Mouse (Mus musculus) hindbrain, embryonic 13.5 days (tissue): ENCODE results near the gene Srl. TPM values are rescaled to one million over a fixed set of nuclear protein-coding genes. Genes with fewer than 3 reads are reported as not detected.
A peak's percentile ranks its signal among the peaks of the same experiment; 100 is the strongest.
"Not testable (repeated sequence)": the region's sequence is repeated elsewhere in the genome, so short reads cannot be mapped to it uniquely, and the experiment has no call there.

Source experiments
- ATAC-seq: fragments of 200-750 bp; cut with Nextera tagmentation; 2 replicates; pipeline ENCODE4 v1.8.0; 2017; ENCODE audit warnings: moderate TSS enrichment; ENCODE audit not compliant: low FRiP score
- H3K27ac ChIP-seq: fragments of 300-500 bp; sonication (generic); 2 replicates; pipeline ENCODE4 v1.5.1; 2015; ENCODE audit warnings: inconsistent platforms, mild to moderate bottlenecking, moderate library complexity
- H3K27me3 ChIP-seq: fragments of 300-500 bp; sonication (generic); 2 replicates; pipeline ENCODE4 v1.6.1; 2015; ENCODE audit warnings: mild to moderate bottlenecking, inconsistent platforms
- H3K36me3 ChIP-seq: fragments of 300-500 bp; sonication (generic); 2 replicates; pipeline ENCODE4 v1.6.1; 2015; ENCODE audit warnings: mild to moderate bottlenecking, inconsistent platforms
- H3K4me1 ChIP-seq: fragments of 300-500 bp; sonication (generic); replicated peaks from 2 replicates; pipeline ENCODE4 v1.6.1; 2015; ENCODE audit warnings: inconsistent platforms
- H3K4me2 ChIP-seq: fragments of 300-500 bp; sonication (generic); 2 replicates; pipeline ENCODE4 v1.6.1; 2015; ENCODE audit warnings: inconsistent platforms, mild to moderate bottlenecking, moderate library complexity
- H3K4me3 ChIP-seq: fragments of 300-500 bp; sonication (generic); 2 replicates; pipeline ENCODE4 v1.5.1; 2015; ENCODE audit warnings: mild to moderate bottlenecking, inconsistent platforms
- H3K9ac ChIP-seq: fragments of 300-500 bp; sonication (generic); 2 replicates; pipeline ENCODE4 v1.6.1; 2015; ENCODE audit warnings: mild to moderate bottlenecking, inconsistent platforms
- H3K9me3 ChIP-seq: fragments of 300-500 bp; sonication (generic); 2 replicates; pipeline ENCODE4 v1.6.1; 2016; ENCODE audit warnings: inconsistent platforms
- WGBS: fragments of 180-500 bp; shearing (Covaris S2); methylation state at CpG from one replicate; pipeline ENCODE4 v1.1.7; 2015; 5-methylcytosine and 5-hydroxymethylcytosine counted together
- polyA plus RNA-seq: library from polyadenylated mRNA; unstranded; fragments of >200 nt; fragmentation: Nextera tagmentation; extraction: Ambion mirVana; gene quantifications from 2 replicates; pipeline ENCODE4 v1.2.1, GENCODE M21; 2015

Gene Srl
- polyA plus RNA-seq = 24.6 and 27.0 TPM in 2 replicates

- Histone ChIP-seq H3K9me3 (no peaks in the 10 kb centered on the region), H3K9ac (peak within 1 kb of the TSS; percentile 68), H3K36me3 (peaks cover 17% of the 10 kb centered on the region), H3K27ac (peak within 1 kb of the TSS; percentile 59; the same call in 1 of the 2 replicates), H3K27me3 (no peaks in the 10 kb centered on the region), H3K4me2 (peak within 1 kb of the TSS; percentile 56), H3K4me3 (peak within 1 kb of the TSS; percentile 45), H3K4me1 (peaks cover 14% of the 10 kb centered on the region)
- 1% methylated on average over 43 of the region's 43 CpGs for WGBS
- peak; percentile 97 for ATAC-seq
Measured at GRCm38 (mm10) chr16:4541501-4542198, at the start of gene Srl. Srl (minus strand) TSS chr16:4541816.

GRCm38 (mm10) chr16:4590236-4590635 lies 48.6 kb upstream of the Srl start:
- Histone ChIP-seq H3K4me3 (no peak overlapping the region), H3K36me3 (peaks cover 6% of the 10 kb centered on the region; the same call in 1 of the 2 replicates), H3K9me3 (no peaks in the 10 kb centered on the region), H3K27me3 (no peaks in the 10 kb centered on the region), H3K27ac (no peak overlapping the region), H3K9ac (no peak overlapping the region), H3K4me1 (peaks cover 45% of the 10 kb centered on the region), H3K4me2 (no peak overlapping the region)
- 98% methylated on average over 9 of the region's 9 CpGs for WGBS
- no peak for ATAC-seq

GRCm38 (mm10) chr16:4587516-4588210 lies 46.0 kb upstream of the Srl start:
- Histone ChIP-seq H3K27ac (peak overlapping the region; percentile 82), H3K27me3 (no peaks in the 10 kb centered on the region), H3K4me2 (no peak overlapping the region), H3K4me3 (no peak overlapping the region), H3K4me1 (peaks cover 30% of the 10 kb centered on the region), H3K9me3 (no peaks in the 10 kb centered on the region), H3K9ac (peak overlapping the region; percentile 13; the same call in 1 of the 2 replicates), H3K36me3 (peaks cover 6% of the 10 kb centered on the region; the same call in 1 of the 2 replicates)
- WGBS = 59% methylated on average over 5 of the region's 5 CpGs
- ATAC-seq = no peak

- Histone ChIP-seq H3K9ac (peak overlapping the region; percentile 74), H3K27me3 (no peaks in the 10 kb centered on the region), H3K9me3 (no peaks in the 10 kb centered on the region), H3K4me2 (peak overlapping the region; percentile 70), H3K27ac (peak overlapping the region; percentile 82), H3K4me3 (peak overlapping the region; percentile 52), H3K36me3 (peaks cover 6% of the 10 kb centered on the region; the same call in 1 of the 2 replicates), H3K4me1 (peaks cover 19% of the 10 kb centered on the region)
- peak; percentile 97 for ATAC-seq
- under 1% methylated on average over 43 of the region's 43 CpGs for WGBS
Measured at GRCm38 (mm10) chr16:4586531-4587123, 45.0 kb upstream of the Srl start.

GRCm38 (mm10) chr16:4585642-4586530 lies 44.3 kb upstream of the Srl start:
- Histone ChIP-seq H3K9ac (peak overlapping the region; percentile 74), H3K36me3 (peaks cover 5% of the 10 kb centered on the region; the same call in 1 of the 2 replicates), H3K27ac (peak overlapping the region; percentile 82), H3K4me2 (peak overlapping the region; percentile 70), H3K27me3 (no peaks in the 10 kb centered on the region), H3K9me3 (no peaks in the 10 kb centered on the region), H3K4me1 (peaks cover 19% of the 10 kb centered on the region), H3K4me3 (peak overlapping the region; percentile 52)
- WGBS = 10% methylated on average over 14 of the region's 14 CpGs
- ATAC-seq = peak; percentile 43

GRCm38 (mm10) chr16:4584438-4584837 lies 42.8 kb upstream of the Srl start:
- no peak overlapping the region for H3K4me2 ChIP-seq
- no peak for ATAC-seq
- no peak overlapping the region for H3K4me3 ChIP-seq
- no peaks in the 10 kb centered on the region for H3K9me3 ChIP-seq
- H3K9ac ChIP-seq = no peak overlapping the region
- H3K27me3 ChIP-seq = no peaks in the 10 kb centered on the region
- H3K36me3 ChIP-seq = no peaks in the 10 kb centered on the region
- 80% methylated on average over 5 of the region's 5 CpGs for WGBS
- H3K4me1 ChIP-seq = peaks cover 19% of the 10 kb centered on the region
- H3K27ac ChIP-seq = no peak overlapping the region

- Histone ChIP-seq H3K9ac (no peak overlapping the region), H3K4me2 (no peak overlapping the region), H3K4me3 (no peak overlapping the region), H3K9me3 (no peaks in the 10 kb centered on the region), H3K36me3 (no peaks in the 10 kb centered on the region), H3K4me1 (peaks cover 19% of the 10 kb centered on the region), H3K27ac (no peak overlapping the region), H3K27me3 (no peaks in the 10 kb centered on the region)
- WGBS = 81% methylated on average over 3 of the region's 3 CpGs
- no peak for ATAC-seq
Measured at GRCm38 (mm10) chr16:4583807-4584206, 42.2 kb upstream of the Srl start.

- not testable (repeated sequence) for H3K27me3 ChIP-seq, H3K9me3 ChIP-seq, H3K4me3 ChIP-seq, H3K27ac ChIP-seq, H3K9ac ChIP-seq, H3K4me2 ChIP-seq, H3K4me1 ChIP-seq, ATAC-seq, H3K36me3 ChIP-seq
- 82% methylated on average over 4 of the region's 4 CpGs for WGBS
Measured at GRCm38 (mm10) chr16:4581179-4581578, 39.6 kb upstream of the Srl start.

GRCm38 (mm10) chr16:4578630-4579029 lies 37.0 kb upstream of the Srl start:
- no peak for ATAC-seq
- Histone ChIP-seq H3K36me3 (no peaks in the 10 kb centered on the region), H3K27ac (no peak overlapping the region), H3K4me1 (no peaks in the 10 kb centered on the region), H3K9me3 (no peaks in the 10 kb centered on the region), H3K4me3 (no peak overlapping the region), H3K9ac (no peak overlapping the region), H3K4me2 (no peak overlapping the region), H3K27me3 (no peaks in the 10 kb centered on the region)
- WGBS = 78% methylated on average over 7 of the region's 7 CpGs

GRCm38 (mm10) chr16:4576873-4577272 lies 35.3 kb upstream of the Srl start:
- no peak overlapping the region for H3K4me2 ChIP-seq
- no peak overlapping the region for H3K4me3 ChIP-seq
- no peak overlapping the region for H3K9ac ChIP-seq
- WGBS = 67% methylated on average over 2 of the region's 2 CpGs
- ATAC-seq = no peak
- H3K36me3 ChIP-seq = no peaks in the 10 kb centered on the region
- H3K4me1 ChIP-seq = no peaks in the 10 kb centered on the region
- H3K27ac ChIP-seq = no peak overlapping the region
- no peaks in the 10 kb centered on the region for H3K9me3 ChIP-seq
- no peaks in the 10 kb centered on the region for H3K27me3 ChIP-seq

- no peaks in the 10 kb centered on the region for H3K36me3 ChIP-seq
- H3K4me2 ChIP-seq = no peak overlapping the region
- no peak overlapping the region for H3K9ac ChIP-seq
- ATAC-seq = no peak
- peaks cover 2% of the 10 kb centered on the region for H3K4me1 ChIP-seq
- no peaks in the 10 kb centered on the region for H3K9me3 ChIP-seq
- H3K27me3 ChIP-seq = no peaks in the 10 kb centered on the region
- 47% methylated on average over 2 of the region's 2 CpGs for WGBS
- no peak overlapping the region for H3K27ac ChIP-seq
- H3K4me3 ChIP-seq = no peak overlapping the region
Measured at GRCm38 (mm10) chr16:4576038-4576437, 34.4 kb upstream of the Srl start.

- Histone ChIP-seq H3K4me3 (no peak overlapping the region), H3K27ac (no peak overlapping the region), H3K9me3 (no peaks in the 10 kb centered on the region), H3K4me2 (no peak overlapping the region), H3K36me3 (no peaks in the 10 kb centered on the region), H3K27me3 (no peaks in the 10 kb centered on the region), H3K4me1 (peaks cover 8% of the 10 kb centered on the region), H3K9ac (no peak overlapping the region)
- no peak for ATAC-seq
- 60% methylated on average over 4 of the region's 4 CpGs for WGBS
Measured at GRCm38 (mm10) chr16:4570737-4571136, 29.1 kb upstream of the Srl start.
